Mouse (Mus musculus) forebrain, embryonic 10.5 days (tissue): Measurements from ENCODE around the gene Rere. TPM values are rescaled to one million over a fixed set of nuclear protein-coding genes. Genes with fewer than 3 reads are reported as not detected.
"Not testable (repeated sequence)": the region's sequence is repeated elsewhere in the genome, so short reads cannot be mapped to it uniquely, and the experiment has no call there.

Experiments used
- DNase-seq: peaks from one replicate; pipeline ENCODE4 v3.0.0-alpha.2; 2017; ENCODE audit warnings: low spot score; ENCODE audit errors: extremely low spot score
- H3K27ac ChIP-seq: fragments of 300-500 bp; sonication (generic); 2 replicates; pipeline ENCODE4 v1.5.1; 2016; ENCODE audit warnings: mild to moderate bottlenecking
- H3K27me3 ChIP-seq: fragments of 300-500 bp; sonication (generic); 2 replicates; pipeline ENCODE4 v1.6.1; 2016; ENCODE audit warnings: mild to moderate bottlenecking; ENCODE audit not compliant: poor library complexity, severe bottlenecking
- H3K36me3 ChIP-seq: fragments of 300-500 bp; sonication (generic); replicated peaks from 2 replicates; pipeline ENCODE4 v1.6.1; 2016; ENCODE audit warnings: mild to moderate bottlenecking, moderate library complexity
- H3K4me1 ChIP-seq: fragments of 300-500 bp; sonication (generic); 2 replicates; pipeline ENCODE4 v1.6.1; 2016
- H3K4me3 ChIP-seq: fragments of 300-500 bp; sonication (generic); 2 replicates; pipeline ENCODE4 v1.5.1; 2016; ENCODE audit warnings: mild to moderate bottlenecking, moderate library complexity
- H3K9me3 ChIP-seq: fragments of 300-500 bp; sonication (generic); 2 replicates; pipeline ENCODE4 v1.6.1; 2016; ENCODE audit warnings: mild to moderate bottlenecking, moderate library complexity
- WGBS: fragments of 180-500 bp; shearing (Covaris S2); methylation state at CpG from one replicate; pipeline ENCODE4 v1.1.7; 2016; 5-methylcytosine and 5-hydroxymethylcytosine counted together
- polyA plus RNA-seq: library from polyadenylated mRNA; unstranded; fragments of >200 nt; fragmentation: Nextera tagmentation; extraction: Ambion mirVana; gene quantifications from 2 replicates; pipeline ENCODE4 v1.2.1, GENCODE M21; 2016

The Rere gene
- polyA plus RNA-seq, 1 experiment from 2014 or later, result 31.1 TPM

- no peak for DNase-seq
- H3K9me3 ChIP-seq, result no peaks in the 10 kb centered on the region
- WGBS, result 96% methylated on average over 7 of the region's 7 CpGs
- H3K27me3 ChIP-seq, result 0 out of 2 replicates have a peak, but pooled peaks cover 3% of the 10 kb centered on the region
- peaks cover 46% of the 10 kb centered on the region for H3K4me1 ChIP-seq
- 0 out of 2 replicates have a peak overlapping the region, but pooled peaks have one; percentile 48 for H3K27ac ChIP-seq
- peaks cover 41% of the 10 kb centered on the region for H3K36me3 ChIP-seq
- H3K4me3 ChIP-seq, result no peak overlapping the region
These were observed 21.9 kb upstream of the Rere start for GRCm38 (mm10) chr4:150259577-150259976.

DNA sequence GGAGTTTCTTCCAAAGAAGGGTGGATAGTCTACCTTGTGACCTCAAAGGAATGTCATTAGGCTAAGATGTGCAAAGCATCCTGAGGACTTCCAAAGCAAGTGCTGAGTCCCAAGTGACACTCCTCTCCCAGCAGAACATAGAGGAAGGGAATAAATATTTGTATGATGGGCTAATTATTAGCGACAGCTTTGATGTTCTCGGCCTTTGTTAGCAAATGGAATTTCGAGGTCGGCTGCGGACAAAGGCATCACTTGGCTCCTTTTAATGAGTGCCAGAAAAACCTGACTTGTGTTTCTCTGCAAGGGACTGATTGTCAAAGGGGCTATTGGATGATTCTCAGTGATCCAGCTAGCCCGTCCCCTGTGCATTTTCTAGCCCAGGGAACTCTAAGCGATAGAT lies 21.3 kb upstream of the Rere start:
- 48% methylated on average over 7 of the region's 7 CpGs for WGBS
- no peak for DNase-seq
- Histone ChIP-seq H3K27me3 (0 out of 2 replicates have a peak, but pooled peaks cover 3% of the 10 kb centered on the region), H3K27ac (0 out of 2 replicates have a peak overlapping the region, but pooled peaks have one; percentile 48), H3K36me3 (peaks cover 35% of the 10 kb centered on the region), H3K4me3 (no peak overlapping the region), H3K9me3 (no peaks in the 10 kb centered on the region), H3K4me1 (peaks cover 41% of the 10 kb centered on the region)

DNA sequence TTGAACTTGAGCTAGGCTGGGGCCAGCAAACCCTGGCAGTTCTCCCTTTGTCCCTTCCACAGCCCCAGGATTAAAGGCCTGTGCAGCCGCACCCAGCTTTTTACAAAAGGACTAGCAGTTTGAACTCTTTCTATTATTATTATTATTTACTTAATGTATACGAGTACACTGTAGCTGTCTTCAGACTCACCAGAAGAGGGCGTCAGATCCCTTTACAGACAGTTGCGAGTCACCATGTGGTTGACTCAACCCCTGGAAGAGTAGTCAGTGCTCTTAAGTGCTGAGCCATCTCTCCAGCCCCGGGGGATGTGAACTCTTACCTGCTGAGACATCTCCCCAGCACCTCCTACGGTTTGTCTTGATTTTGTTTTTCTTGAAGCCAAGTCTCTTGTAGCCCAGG lies 20.7 kb upstream of the Rere start:
- no peak overlapping the region for H3K4me3 ChIP-seq
- WGBS, result 35% methylated on average over 6 of the region's 6 CpGs
- H3K36me3 ChIP-seq, result peaks cover 31% of the 10 kb centered on the region
- H3K27me3 ChIP-seq, result 0 out of 2 replicates have a peak, but pooled peaks cover 3% of the 10 kb centered on the region
- no peak for DNase-seq
- peaks cover 44% of the 10 kb centered on the region for H3K4me1 ChIP-seq
- peak overlapping the region; percentile 57 for H3K27ac ChIP-seq
- no peaks in the 10 kb centered on the region for H3K9me3 ChIP-seq

DNA sequence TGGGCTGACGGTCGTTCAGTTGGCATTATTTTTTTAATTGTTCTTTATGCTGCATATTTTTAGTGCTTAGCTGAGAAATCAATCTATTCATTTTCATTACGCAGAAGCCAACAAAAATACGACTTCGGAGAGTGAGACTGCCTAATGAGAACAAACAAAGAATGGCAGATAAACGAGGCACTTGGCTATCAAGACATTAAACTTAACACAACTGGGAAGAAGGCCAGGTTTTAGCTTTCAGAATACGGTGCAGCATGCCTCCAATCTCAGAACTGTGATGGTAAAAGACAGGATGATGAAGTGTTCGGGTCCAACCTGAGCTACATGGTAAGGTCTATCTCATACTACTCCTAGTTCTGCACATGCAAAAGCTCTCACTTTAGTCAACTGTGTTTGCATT lies 19.1 kb upstream of the Rere start:
- Histone ChIP-seq H3K36me3 (peaks cover 26% of the 10 kb centered on the region), H3K4me1 (peaks cover 43% of the 10 kb centered on the region), H3K27me3 (0 out of 2 replicates have a peak, but pooled peaks cover 3% of the 10 kb centered on the region), H3K4me3 (no peak overlapping the region), H3K27ac (no peak overlapping the region), H3K9me3 (no peaks in the 10 kb centered on the region)
- 94% methylated on average over 8 of the region's 8 CpGs for WGBS
- no peak for DNase-seq

GRCm38 (mm10) chr4:150264903-150265302 lies 16.5 kb upstream of the Rere start:
- WGBS, result 51% methylated on average over 7 of the region's 7 CpGs

DNA sequence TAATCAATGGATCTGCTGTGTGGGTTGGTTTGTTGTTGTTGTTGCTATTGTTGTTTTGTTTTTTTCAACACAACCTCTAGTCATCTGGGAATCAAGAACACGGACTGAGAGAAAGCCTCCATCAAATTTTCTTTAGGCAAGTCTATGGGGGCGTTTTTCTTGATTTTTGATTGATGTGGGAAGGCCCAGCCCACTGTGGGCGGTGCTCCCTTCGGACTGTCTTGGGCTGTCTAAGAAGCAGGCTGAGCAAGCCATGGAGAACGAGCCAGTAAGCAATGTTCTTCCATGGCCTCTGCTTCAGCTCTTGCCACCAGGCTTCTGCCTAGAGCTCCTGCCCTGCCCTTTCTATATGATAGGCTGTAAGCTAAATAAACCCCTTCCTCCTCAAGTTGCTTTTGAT lies 16.0 kb upstream of the Rere start:
- Histone ChIP-seq H3K27ac (no peak overlapping the region), H3K27me3 (no peaks in the 10 kb centered on the region), H3K4me1 (peaks cover 28% of the 10 kb centered on the region), H3K36me3 (peaks cover 15% of the 10 kb centered on the region), H3K9me3 (no peaks in the 10 kb centered on the region), H3K4me3 (no peak overlapping the region)
- WGBS, result 76% methylated on average over 5 of the region's 5 CpGs
- no peak for DNase-seq

More at GRCm38 (mm10) chr4:150264903-150265302, 16.5 kb upstream of the Rere start:
- DNase-seq, result no peak
- Histone ChIP-seq H3K9me3 (no peaks in the 10 kb centered on the region), H3K27me3 (no peaks in the 10 kb centered on the region), H3K27ac (no peak overlapping the region), H3K4me3 (no peak overlapping the region), H3K4me1 (peaks cover 33% of the 10 kb centered on the region), H3K36me3 (peaks cover 15% of the 10 kb centered on the region)

DNA sequence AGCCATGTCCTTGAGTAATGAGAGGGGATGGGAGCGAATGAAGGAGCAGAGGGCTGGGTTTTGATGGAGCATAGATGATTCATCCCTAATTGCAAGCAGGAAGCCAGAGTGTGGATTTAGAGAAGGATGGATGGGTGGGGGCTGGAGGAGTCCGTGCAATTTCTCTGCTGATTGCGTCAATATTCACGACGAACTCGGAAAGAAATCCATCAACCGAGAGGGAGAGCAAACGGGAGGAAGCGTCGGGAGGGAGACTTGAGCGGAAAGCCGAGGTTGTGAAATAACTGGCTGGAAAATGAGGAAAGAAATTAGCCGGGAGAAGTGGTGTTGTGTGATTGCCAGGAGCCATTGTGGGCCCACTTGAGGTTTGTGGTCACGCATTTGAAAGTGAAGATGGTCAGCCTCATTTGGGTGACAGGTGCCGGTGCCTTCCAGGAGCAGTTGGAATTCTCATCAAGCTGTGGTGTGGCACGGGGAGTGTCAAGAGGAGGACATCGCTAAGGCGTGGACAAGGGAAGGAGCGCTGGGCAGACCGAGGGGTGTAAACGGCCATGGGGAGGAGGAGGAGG lies 14.7 kb upstream of the Rere start:
- Histone ChIP-seq H3K4me3 (no peak overlapping the region), H3K36me3 (peaks cover 15% of the 10 kb centered on the region), H3K27me3 (no peaks in the 10 kb centered on the region), H3K4me1 (peaks cover 17% of the 10 kb centered on the region), H3K27ac (no peak overlapping the region), H3K9me3 (no peaks in the 10 kb centered on the region)
- no peak for DNase-seq
- WGBS, result 88% methylated on average over 21 of the region's 21 CpGs

- H3K36me3 ChIP-seq, result peaks cover 3% of the 10 kb centered on the region
- peaks cover 35% of the 10 kb centered on the region for H3K4me1 ChIP-seq
- H3K4me3 ChIP-seq, result no peak overlapping the region
- WGBS, result 89% methylated on average over 33 of the region's 33 CpGs
- H3K9me3 ChIP-seq, result no peaks in the 10 kb centered on the region
- H3K27me3 ChIP-seq, result no peaks in the 10 kb centered on the region
- no peak for DNase-seq
- no peak overlapping the region; the same call in 1 of the 2 replicates for H3K27ac ChIP-seq
These were observed 12.5 kb upstream of the Rere start for GRCm38 (mm10) chr4:150268674-150269653.

GRCm38 (mm10) chr4:150269679-150270078 lies 11.8 kb upstream of the Rere start:
- no peak overlapping the region for H3K4me3 ChIP-seq
- H3K36me3 ChIP-seq, result no peaks in the 10 kb centered on the region
- H3K4me1 ChIP-seq, result peaks cover 35% of the 10 kb centered on the region
- no peak for DNase-seq
- 61% methylated on average over 7 of the region's 7 CpGs for WGBS
- H3K27me3 ChIP-seq, result no peaks in the 10 kb centered on the region
- H3K27ac ChIP-seq, result peak overlapping the region; percentile 65; the same call in 1 of the 2 replicates
- H3K9me3 ChIP-seq, result no peaks in the 10 kb centered on the region

DNA sequence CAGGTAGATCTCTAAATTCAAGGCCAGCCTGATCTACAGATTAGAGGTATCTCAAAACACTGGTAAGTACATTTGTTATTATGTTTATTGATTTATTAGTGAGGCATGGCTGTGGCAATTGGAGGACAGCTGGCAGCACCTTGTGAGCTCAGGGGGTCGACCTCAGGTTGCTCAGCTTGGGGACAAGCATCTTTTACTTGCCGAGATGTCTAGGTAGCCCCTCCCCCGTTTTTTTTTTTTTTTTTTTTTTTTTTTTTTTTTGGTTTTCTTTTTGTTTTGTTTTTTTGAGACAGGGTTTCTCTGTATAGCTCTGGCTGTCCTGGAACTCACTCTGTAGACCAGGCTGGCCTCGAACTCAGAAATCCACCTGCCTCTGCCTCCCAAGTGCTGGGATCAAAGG lies 10.7 kb upstream of the Rere start:
- H3K9me3 ChIP-seq, H3K27ac ChIP-seq, DNase-seq, H3K36me3 ChIP-seq, H3K27me3 ChIP-seq, H3K4me3 ChIP-seq: not testable (repeated sequence)
- H3K4me1 ChIP-seq, result peaks cover 32% of the 10 kb centered on the region
- 63% methylated on average over 4 of the region's 4 CpGs for WGBS

DNA sequence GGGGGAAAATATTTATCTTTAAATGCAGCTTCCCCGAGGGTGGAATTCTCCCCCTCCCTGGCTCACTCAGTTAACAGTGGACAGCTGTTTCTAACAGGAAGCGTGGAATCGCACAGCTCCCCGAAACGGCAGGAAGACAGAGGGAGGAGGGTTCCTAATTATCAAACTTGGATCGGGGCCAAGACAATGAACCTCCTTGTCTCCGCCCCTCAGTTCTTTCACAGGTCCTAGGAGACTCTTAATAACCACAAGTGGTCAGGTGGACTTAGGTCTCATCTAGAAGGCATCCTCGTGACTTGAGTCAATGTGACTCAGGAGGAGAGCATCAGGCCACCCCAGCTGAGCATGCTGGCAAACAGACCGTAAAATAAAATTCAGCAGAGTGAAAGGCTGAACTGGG lies 8.7 kb upstream of the Rere start:
- no peaks in the 10 kb centered on the region for H3K27me3 ChIP-seq
- H3K4me3 ChIP-seq, result peak overlapping the region; percentile 6; the same call in 1 of the 2 replicates
- H3K27ac ChIP-seq, result peak overlapping the region; percentile 71
- no peaks in the 10 kb centered on the region for H3K9me3 ChIP-seq
- peaks cover 30% of the 10 kb centered on the region for H3K4me1 ChIP-seq
- 24% methylated on average over 9 of the region's 9 CpGs for WGBS
- no peak for DNase-seq
- no peaks in the 10 kb centered on the region for H3K36me3 ChIP-seq

GRCm38 (mm10) chr4:150275531-150275930 lies 5.9 kb upstream of the Rere start:
- Histone ChIP-seq H3K4me3 (no peak overlapping the region), H3K4me1 (peaks cover 23% of the 10 kb centered on the region), H3K27ac (no peak overlapping the region), H3K27me3 (no peaks in the 10 kb centered on the region), H3K36me3 (no peaks in the 10 kb centered on the region), H3K9me3 (no peaks in the 10 kb centered on the region)
- no peak for DNase-seq
- 89% methylated on average over 5 of the region's 5 CpGs for WGBS

DNA sequence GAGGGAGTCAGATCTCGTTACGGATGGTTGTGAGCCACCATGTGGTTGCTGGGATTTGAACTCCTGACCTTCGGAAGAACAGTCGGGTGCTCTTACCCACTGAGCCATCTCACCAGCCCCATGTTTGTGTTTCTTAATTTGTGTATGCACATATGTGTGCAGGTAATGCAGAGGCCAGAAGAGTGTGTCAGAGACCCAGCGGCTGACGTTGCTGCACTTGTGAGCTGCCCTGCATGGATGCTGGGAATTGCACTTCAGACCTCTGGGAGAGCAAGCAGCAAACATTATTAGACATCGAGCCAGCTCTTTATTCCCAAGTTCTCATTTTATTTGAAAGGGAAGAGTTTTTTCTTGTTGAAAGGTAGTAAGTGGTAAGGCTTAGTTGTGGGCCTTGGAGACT lies 2.1 kb upstream of the Rere start:
- H3K27ac ChIP-seq, H3K9me3 ChIP-seq, H3K36me3 ChIP-seq, H3K4me3 ChIP-seq, DNase-seq, H3K27me3 ChIP-seq: not testable (repeated sequence)
- H3K4me1 ChIP-seq, result peaks cover 27% of the 10 kb centered on the region
- WGBS, result 86% methylated on average over 7 of the region's 7 CpGs
